Mouse (Mus musculus) heart, postnatal 25 days (tissue): Measurements from ENCODE around the gene Lctl. TPM values are rescaled to one million over a fixed set of nuclear protein-coding genes. Genes with fewer than 3 reads are reported as not detected.
"Not testable (repeated sequence)": the region's sequence is repeated elsewhere in the genome, so short reads cannot be mapped to it uniquely, and the experiment has no call there.

Source experiments
- DNase-seq: peaks from one replicate; pipeline ENCODE4 v3.0.0; 2022; ENCODE audit warnings: low spot score
- intact Hi-C: fragments of 180-260 bp; cut with DNase I; formaldehyde crosslinking; loops from one replicate; pipeline ENCODE4 v1.15.1; 2025
- total RNA-seq, 2 experiments: library from RNA; stranded (reverse); gene quantifications; 2 replicates each; pipeline ENCODE4 v1.2.3; 2021

The Lctl gene
- total RNA-seq, 2 experiments from 2014 or later = not detected

DNA sequence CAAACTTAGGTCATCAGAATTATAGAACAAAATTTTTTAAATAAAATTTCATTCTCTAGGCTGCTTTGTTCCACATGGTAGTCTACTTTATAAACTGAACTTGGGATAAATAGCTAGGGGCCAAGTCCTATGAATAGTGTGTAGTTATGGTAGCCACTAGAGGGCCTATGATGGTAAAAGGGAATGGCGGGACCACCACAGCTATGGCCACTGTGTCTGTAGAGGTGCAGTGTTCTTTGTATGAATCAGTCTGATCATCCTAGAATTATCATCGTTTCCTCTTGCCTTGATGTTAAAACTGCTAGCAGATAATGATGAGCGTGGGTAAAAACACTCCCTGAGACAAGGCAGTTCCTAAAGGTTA is 61.6 kb downstream of the Lctl start:
- intact Hi-C loops = no loop called here
- DNase-seq = no peak

DNA sequence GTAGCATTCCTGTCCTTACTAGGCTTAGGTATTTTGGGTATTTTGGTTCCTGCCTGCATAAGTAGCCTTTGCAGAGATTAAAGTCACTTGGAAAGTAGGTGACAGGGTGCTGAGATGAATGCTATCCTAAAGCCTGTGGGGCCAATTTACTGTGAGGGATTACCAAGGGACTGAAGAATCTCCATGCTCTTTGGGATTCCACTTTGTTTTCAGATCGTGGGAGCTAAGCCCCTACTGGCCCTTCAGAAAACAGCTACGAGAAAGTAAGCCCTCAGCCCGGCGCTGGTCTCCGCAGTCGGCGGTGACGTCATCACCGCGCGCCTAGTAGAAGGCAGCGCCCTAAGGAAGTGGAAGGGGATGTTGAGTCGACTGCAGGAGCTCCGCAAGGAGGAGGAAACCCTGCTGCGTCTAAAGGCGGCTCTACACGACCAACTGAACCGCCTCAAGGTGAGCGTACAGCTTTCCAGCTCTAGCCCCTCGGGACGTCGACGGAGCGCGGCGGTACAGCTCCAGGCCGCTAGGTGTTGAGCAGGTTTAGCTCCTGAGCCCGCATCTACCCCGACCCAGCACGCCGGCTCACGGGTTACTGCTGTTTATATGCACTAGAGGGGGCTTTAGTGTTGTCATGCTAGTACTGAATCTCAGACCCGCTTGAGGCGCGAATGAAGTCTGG is 62.2 kb downstream of the Lctl start, which contains the start of gene Snapc5:
Gene Snapc5 (plus strand): TSS at position 301 of the 673 bp plus-strand sequence.
- intact Hi-C loops = loop anchor here (1.0 kb wide), 1 partner anchor 74 kb away; the partner anchor contains the start of gene Map2k1
- peak; percentile 81 for DNase-seq

DNA sequence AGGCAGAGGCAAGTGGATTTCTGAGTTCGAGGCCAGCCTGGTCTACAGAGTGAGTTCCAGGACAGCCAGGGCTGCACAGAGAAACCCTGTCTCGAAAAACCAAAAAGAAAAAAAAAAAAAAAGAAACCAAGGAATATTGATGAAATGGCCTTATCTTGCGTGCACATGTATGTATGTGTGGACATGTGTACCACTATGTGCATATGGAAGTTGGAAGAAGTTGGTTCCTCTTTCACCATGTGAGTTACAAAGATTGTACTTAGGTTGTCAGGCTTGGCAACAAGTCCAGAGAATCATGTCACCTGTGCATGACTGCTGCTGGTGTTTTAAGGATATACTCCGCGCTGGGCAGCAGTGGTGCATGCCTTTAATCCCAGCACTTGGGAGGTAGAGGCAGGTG is 66.3 kb downstream of the Lctl start:
- DNase-seq, intact Hi-C loops: not testable (repeated sequence)

DNA sequence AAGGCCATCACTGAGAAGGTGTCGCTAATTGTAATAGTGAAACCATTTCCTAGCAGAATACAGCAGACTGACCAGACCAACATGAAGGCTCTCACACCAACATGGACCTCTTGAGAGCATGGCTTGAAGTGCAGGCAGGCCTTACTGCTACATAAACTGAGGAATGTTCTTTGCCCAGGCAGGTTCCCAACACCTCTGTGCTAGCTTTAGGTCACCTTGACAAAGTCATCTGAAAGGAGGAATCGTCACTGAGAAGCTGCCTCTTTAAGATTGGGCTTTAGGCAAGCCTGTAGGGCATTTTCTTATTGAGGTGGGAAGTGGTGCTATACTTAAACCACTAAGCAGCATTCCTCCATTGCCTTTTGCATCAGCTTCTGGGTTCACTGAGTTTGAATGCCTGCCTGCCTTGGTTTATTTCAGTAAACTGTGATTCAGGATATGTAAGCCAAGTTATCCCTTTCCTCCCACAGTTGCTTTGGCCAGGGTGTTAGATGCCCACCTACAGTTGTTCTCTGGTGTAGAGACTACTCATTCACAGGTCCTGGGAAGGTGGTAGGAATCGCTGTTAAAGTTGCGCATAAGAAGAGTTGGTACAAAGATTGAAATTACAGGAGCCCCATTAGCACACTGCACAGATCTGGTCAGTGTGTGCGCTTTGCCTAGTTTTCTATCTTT is 67.4 kb downstream of the Lctl start:
- intact Hi-C loops = no loop called here
- DNase-seq = no peak

Other genes starting within 250 kb of the Lctl start
- 10 to 100 TPM in 1 of 2 experiments, 1 to 10 TPM in 1; 9.8 to 13.6 TPM for gene Smad6, start 95.1 kb upstream of the Lctl start, total RNA-seq
- gene Zwilch, start 56.0 kb downstream of the Lctl start, total RNA-seq = under 1 TPM; 0.42 to 0.62 TPM
- 100 to 1,000 TPM; 433 to 462 TPM for gene Rpl4, start 56.2 kb downstream of the Lctl start, total RNA-seq
- gene Snapc5, start 62.1 kb downstream of the Lctl start, total RNA-seq = 10 to 100 TPM; 21.6 to 23.5 TPM
- 1 to 10 TPM; 1.7 to 2.0 TPM for gene Uchl4, start 118.1 kb downstream of the Lctl start, total RNA-seq
- 10 to 100 TPM; 49.6 to 55.2 TPM for gene Map2k1, start 136.5 kb downstream of the Lctl start, total RNA-seq
- 10 to 100 TPM in 1 of 2 experiments, 1 to 10 TPM in 1; 10.0 to 10.8 TPM for gene Tipin, start 164.4 kb downstream of the Lctl start, total RNA-seq
- 10 to 100 TPM; 24.5 to 26.4 TPM for gene Dis3l, start 224.1 kb downstream of the Lctl start, total RNA-seq